Mouse (Mus musculus): ENCODE measurements around the gene Themis2. TPM values are rescaled to one million over a fixed set of nuclear protein-coding genes. Genes with fewer than 3 reads are reported as not detected.

The Themis2 gene
- total RNA-seq (2021): 1 to 10 TPM; 3.2 to 3.4 TPM
- long read RNA-seq, experiment 1, partial matches to known transcripts: 0 of 4 reads
- long read RNA-seq, experiment 1, other reads (novel, unspliced or antisense): 1 of 4 reads
- long read RNA-seq, experiment 2, partial matches to known transcripts: 2 of 6 reads
- long read RNA-seq, experiment 2, other reads (novel, unspliced or antisense): 0 of 6 reads

- DNase-seq (ENCODE audit: low spot score in 2 of 2): peak; percentile 36 to 79
Measured at GRCm38 (mm10) chr4:132796196-132796886, at the start of gene Themis2. TSS of gene Themis2 (minus strand) at chr4:132796387.

- DNase-seq (ENCODE audit: low spot score in 2 of 2): no peak
Measured at GRCm38 (mm10) chr4:132843705-132844071, 47.5 kb upstream of the Themis2 start.

DNA sequence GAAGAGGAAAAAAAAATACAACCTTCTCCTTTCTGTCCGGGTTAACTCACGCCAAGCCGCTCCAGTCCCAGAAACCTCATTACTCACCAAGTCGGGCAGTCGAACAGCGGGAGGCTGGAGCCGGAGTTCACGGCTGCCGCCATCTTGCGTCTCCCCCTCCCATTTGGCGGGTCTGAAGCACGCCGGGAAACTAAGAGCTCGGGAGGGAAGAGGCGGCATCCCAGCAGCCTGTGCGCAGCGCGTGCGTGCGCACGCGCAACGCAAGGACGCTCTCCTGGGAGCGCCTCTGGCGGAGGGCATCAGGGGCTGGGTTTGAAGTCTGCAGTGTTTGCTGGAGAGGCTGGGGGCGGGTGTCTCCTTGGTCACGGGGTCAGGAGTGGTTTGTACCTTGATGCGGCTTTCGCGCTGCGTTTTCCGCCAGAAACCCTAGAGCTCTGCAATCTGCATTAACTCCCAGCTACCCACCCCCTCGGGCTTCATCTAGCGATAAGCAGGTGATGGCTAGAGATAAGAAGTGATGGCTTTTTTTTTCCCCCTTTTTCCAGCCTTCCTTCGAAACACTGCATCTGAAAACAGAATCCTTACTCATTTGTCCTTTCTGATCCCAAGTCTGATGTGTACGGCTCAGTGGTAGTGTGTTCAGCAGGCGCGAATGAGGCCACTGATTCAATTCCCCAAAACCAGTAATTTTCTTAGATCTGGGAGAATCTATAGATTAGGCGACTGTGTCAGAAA lies 47.0 kb upstream of the Themis2 start, which contains the start of gene Ppp1r8:
Gene Ppp1r8 (minus strand): TSS at position 200 of the 735 bp plus-strand sequence.
- DNase-seq (ENCODE audit: low spot score in 2 of 2): peak; percentile 82 to 90

DNA sequence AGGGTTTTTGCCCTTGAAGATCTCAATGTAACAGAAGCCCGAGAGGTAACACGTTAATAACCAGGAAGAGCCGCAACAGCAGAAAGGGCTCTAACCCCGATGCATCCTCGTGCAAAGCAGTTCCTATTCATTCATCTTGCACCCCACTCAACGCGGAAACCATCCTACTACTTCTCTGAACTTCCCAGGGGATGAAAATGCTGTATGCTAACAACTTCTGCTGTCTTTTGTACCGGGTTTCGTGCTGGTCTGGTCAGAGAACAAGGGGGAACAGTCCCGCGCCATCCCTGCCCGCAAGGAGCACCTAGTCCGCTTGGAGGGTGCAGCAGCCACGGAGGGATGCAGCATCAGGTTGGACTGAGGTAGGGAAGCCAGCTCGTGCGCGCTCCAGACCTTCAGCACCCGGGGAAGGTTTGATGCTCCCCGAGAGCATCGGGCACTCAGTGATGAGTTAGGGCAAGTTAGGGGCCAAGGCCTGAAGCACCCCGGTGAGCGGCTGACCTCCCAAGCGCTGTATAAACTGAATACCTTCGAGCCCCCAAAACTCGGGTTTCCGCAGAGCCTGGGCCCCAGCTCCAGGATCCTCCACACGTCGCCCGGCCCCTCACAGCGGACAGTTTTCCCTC lies 46.2 kb upstream of the Themis2 start:
- peak in 1 of 2 experiments; percentile 24 for DNase-seq (ENCODE audit: low spot score in 2 of 2)

GRCm38 (mm10) chr4:132841493-132841892 lies 45.3 kb upstream of the Themis2 start:
- DNase-seq (ENCODE audit: low spot score in 2 of 2): no peak

- DNase-seq (ENCODE audit: low spot score in 2 of 2): peak; percentile 62 to 63
Measured at GRCm38 (mm10) chr4:132823614-132824366, 27.6 kb upstream of the Themis2 start.

GRCm38 (mm10) chr4:132818442-132818841 lies 22.3 kb upstream of the Themis2 start:
- DNase-seq (ENCODE audit: low spot score in 2 of 2): no peak

DNA sequence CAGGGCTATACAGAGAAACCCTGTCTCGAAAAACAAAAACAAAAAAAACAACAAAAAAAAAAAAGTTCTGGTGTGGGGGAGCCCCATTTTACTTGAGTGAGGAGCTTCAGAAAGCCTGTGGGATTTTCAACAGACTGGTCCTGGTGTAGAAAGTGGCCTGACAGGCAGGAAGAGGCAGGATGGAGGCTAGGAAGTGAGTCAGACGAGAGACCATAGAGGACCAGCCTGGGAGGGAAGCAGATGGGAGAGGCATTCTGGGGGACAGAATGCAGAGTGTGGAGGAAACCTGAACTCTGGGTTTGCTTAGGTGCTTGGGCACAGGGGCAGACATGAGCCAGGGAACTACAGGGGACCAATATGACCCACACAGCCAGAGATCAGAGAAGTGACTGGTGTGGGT lies 20.7 kb upstream of the Themis2 start:
- DNase-seq (ENCODE audit: low spot score in 2 of 2): no peak

GRCm38 (mm10) chr4:132816404-132816803 lies 20.2 kb upstream of the Themis2 start:
- no peak for DNase-seq (ENCODE audit: low spot score in 2 of 2)

DNA sequence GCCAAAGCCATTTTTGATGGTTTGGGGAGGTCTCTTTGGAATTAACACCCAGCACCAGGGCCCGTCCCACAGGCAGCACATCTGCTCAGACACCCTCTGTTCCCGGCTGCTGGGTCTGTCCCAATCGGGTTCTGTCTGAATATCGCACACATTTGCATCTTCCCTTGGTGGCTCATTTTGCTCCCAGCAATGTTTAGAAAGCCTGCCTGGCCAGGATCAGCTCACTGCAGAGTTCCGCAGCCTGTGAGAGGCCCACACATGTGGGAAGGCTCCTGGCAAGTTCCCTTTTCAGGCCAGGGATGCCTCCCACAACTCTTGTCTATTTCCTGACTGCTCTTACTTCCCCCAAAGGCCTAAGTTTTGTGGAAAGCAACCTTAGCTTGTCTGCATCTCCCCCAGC lies 13.4 kb upstream of the Themis2 start:
- no peak for DNase-seq (ENCODE audit: low spot score in 2 of 2)

- DNase-seq (ENCODE audit: low spot score in 2 of 2): no peak
Measured at GRCm38 (mm10) chr4:132807771-132808641, 11.8 kb upstream of the Themis2 start.

DNA sequence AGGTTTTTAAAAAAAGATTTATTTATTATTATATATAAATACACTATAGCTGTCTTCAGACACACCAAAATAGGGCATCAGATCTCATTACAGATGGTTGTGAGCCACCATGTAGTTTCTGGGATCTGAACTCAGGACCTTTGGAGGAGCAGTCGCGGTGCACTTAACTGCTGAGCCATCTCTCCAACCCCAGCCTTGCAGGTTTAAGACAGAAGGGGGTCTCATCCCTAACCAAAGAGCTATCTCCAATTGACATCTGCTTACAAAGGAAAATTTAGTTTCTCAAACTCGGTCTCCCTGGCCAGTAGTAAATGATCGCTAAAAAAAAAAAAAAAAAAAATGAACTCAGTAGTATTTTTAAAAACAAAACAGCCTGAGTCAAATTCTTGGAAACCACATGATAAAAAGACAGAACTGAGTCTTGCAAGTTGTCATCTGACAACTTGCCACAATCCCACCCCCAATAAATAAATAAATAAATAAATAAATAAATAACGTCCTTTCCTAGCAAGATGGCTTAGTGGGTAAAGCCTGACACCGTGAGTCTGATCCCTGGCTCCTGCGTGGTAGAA lies 10.5 kb upstream of the Themis2 start:
- no peak for DNase-seq (ENCODE audit: low spot score in 2 of 2)

GRCm38 (mm10) chr4:132805599-132806197 lies 9.5 kb upstream of the Themis2 start:
- no peak for DNase-seq (ENCODE audit: low spot score in 2 of 2)

GRCm38 (mm10) chr4:132805146-132805545 lies 9.0 kb upstream of the Themis2 start:
- no peak for DNase-seq (ENCODE audit: low spot score in 2 of 2)

GRCm38 (mm10) chr4:132804331-132804730 lies 8.1 kb upstream of the Themis2 start:
- no peak for DNase-seq (ENCODE audit: low spot score in 2 of 2)

GRCm38 (mm10) chr4:132803876-132804275 lies 7.7 kb upstream of the Themis2 start:
- no peak for DNase-seq (ENCODE audit: low spot score in 2 of 2)

GRCm38 (mm10) chr4:132803212-132803611 lies 7.0 kb upstream of the Themis2 start:
- no peak for DNase-seq (ENCODE audit: low spot score in 2 of 2)

DNA sequence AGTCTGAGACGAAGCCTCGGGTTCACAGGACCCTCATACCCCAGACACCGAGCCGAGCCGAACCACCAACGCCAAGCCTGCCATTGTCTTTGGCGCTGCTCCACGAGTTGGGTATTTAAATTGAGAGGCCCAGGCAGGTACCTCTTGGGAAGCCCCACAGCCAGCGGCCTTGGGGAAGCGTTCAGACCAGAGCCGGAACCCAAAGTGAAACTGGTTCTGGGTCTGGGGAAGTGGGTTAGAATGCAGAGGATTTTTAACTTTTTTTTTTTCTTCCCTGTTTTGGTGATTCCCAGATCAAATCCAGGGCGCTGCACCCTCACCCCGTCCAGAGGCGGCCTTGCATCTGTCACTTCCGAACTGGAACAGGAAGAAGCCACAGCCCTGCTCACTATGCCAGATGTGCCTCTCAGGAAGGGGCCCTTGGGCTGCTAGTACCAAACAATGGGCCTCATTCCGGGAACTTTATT lies 6.0 kb upstream of the Themis2 start:
- no peak for DNase-seq (ENCODE audit: low spot score in 2 of 2)
